Mouse (Mus musculus): ENCODE measurements around the gene Tssk1.
A peak's percentile ranks its signal among the peaks of the same experiment; 100 is the strongest.

Tssk1 gene

GRCm38 (mm10) chr16:17911052-17911595, 17.1 kb downstream of the Tssk1 start, which contains the start of gene Ess2:
Ess2 (minus strand) TSS chr16:17911348.
- peak; percentile 92 to 94 for DNase-seq

- no peak for DNase-seq
These were observed 20.6 kb downstream of the Tssk1 start, which contains the start of gene Gsc2 for GRCm38 (mm10) chr16:17914307-17915249. Gsc2 (minus strand) TSS chr16:17915059.

- DNase-seq, result no peak
These were observed 26.6 kb downstream of the Tssk1 start for GRCm38 (mm10) chr16:17920586-17920985.

GRCm38 (mm10) chr16:17921325-17922162, 27.5 kb downstream of the Tssk1 start:
- peak; percentile 94 to 96 for DNase-seq

GRCm38 (mm10) chr16:17922163-17922538, 28.1 kb downstream of the Tssk1 start:
- no peak for DNase-seq

- peak in 1 of 2 experiments; percentile 39 for DNase-seq
These were observed 33.5 kb downstream of the Tssk1 start for GRCm38 (mm10) chr16:17927351-17928082.

GRCm38 (mm10) chr16:17928087-17928580, 34.1 kb downstream of the Tssk1 start, which contains the start of gene Slc25a1:
Slc25a1 (minus strand) TSS chr16:17928219.
- peak; percentile 81 to 82 for DNase-seq

GRCm38 (mm10) chr16:17928627-17929104, 34.6 kb downstream of the Tssk1 start:
- DNase-seq, result peak; percentile 82 to 88

GRCm38 (mm10) chr16:17929211-17929610, 35.2 kb downstream of the Tssk1 start:
- DNase-seq, result no peak

- DNase-seq, result no peak
These were observed 35.6 kb downstream of the Tssk1 start for GRCm38 (mm10) chr16:17929631-17930030.

- no peak for DNase-seq
These were observed 38.0 kb downstream of the Tssk1 start for GRCm38 (mm10) chr16:17931906-17932460.

GRCm38 (mm10) chr16:17933594-17934444, 39.8 kb downstream of the Tssk1 start:
- DNase-seq, result no peak

GRCm38 (mm10) chr16:17934445-17934910, 40.5 kb downstream of the Tssk1 start:
- DNase-seq, result no peak

- peak; percentile 52 to 53 for DNase-seq
These were observed 42.8 kb downstream of the Tssk1 start for GRCm38 (mm10) chr16:17936776-17937175.

- DNase-seq, result no peak
These were observed 44.2 kb downstream of the Tssk1 start for GRCm38 (mm10) chr16:17938187-17938586.

GRCm38 (mm10) chr16:17938821-17939220, 44.8 kb downstream of the Tssk1 start:
- DNase-seq, result peak; percentile 73 to 82

GRCm38 (mm10) chr16:17939255-17939751, 45.3 kb downstream of the Tssk1 start:
- peak in 1 of 2 experiments; percentile 17 for DNase-seq

GRCm38 (mm10) chr16:17943466-17943865, 49.4 kb downstream of the Tssk1 start:
- DNase-seq, result no peak

GRCm38 (mm10) chr16:17945081-17945831, 51.2 kb downstream of the Tssk1 start:
- DNase-seq, result peak; percentile 52 to 68
